Mouse (Mus musculus) myocyte (in vitro differentiated cells): ENCODE results near the gene Plau.

ENCODE experiments used
- CEBPB ChIP-seq: IDR thresholded peaks from 2 replicates; pipeline ENCODE4 v1.6.1; 2011; ENCODE audit warnings: mild to moderate bottlenecking, moderate library complexity; ENCODE audit not compliant: poor library complexity, insufficient read depth, severe bottlenecking
- E2F4 ChIP-seq: IDR thresholded peaks from one replicate; pipeline ENCODE4 v1.6.1; 2011; ENCODE audit warnings: mild to moderate bottlenecking, control low read depth, moderate library complexity; ENCODE audit not compliant: insufficient read depth
- MAX ChIP-seq: IDR thresholded peaks from one replicate; pipeline ENCODE4 v1.6.1; 2011; ENCODE audit warnings: low read depth, mild to moderate bottlenecking, control low read depth
- MYOD1 ChIP-seq, 3 experiments: IDR thresholded peaks; one replicate each; pipeline ENCODE4 v1.6.1; 2011; ENCODE audit warnings: control low read depth in 2 of 3, low read depth in 2 of 3, mild to moderate bottlenecking in 2 of 3, moderate library complexity in 1 of 3; ENCODE audit not compliant: insufficient read length in 2 of 3, control insufficient read depth in 1 of 3
- MYOG ChIP-seq, 3 experiments: IDR thresholded peaks; one replicate each; pipeline ENCODE4 v1.6.1; 2011; ENCODE audit warnings: control low read depth in 2 of 3, low read depth in 2 of 3, mild to moderate bottlenecking in 2 of 3; ENCODE audit not compliant: insufficient read length in 2 of 3, control insufficient read depth in 1 of 3, insufficient read depth in 1 of 3
- POLR2A ChIP-seq: IDR thresholded peaks from one replicate; pipeline ENCODE4 v1.6.1; 2011; ENCODE audit warnings: low read depth, mild to moderate bottlenecking, control low read depth, moderate library complexity; ENCODE audit not compliant: insufficient read length
- POLR2AphosphoS2 ChIP-seq: IDR thresholded peaks from one replicate; pipeline ENCODE4 v1.6.1; 2011; ENCODE audit warnings: low read depth, control low read depth; ENCODE audit not compliant: insufficient read length
- REST ChIP-seq: IDR thresholded peaks from one replicate; pipeline ENCODE4 v1.6.1; 2011; ENCODE audit warnings: mild to moderate bottlenecking, control low read depth, moderate library complexity; ENCODE audit not compliant: insufficient read depth, insufficient read length
- SRF ChIP-seq: IDR thresholded peaks from one replicate; pipeline ENCODE4 v1.6.1; 2011; ENCODE audit warnings: low read depth; ENCODE audit not compliant: control insufficient read depth, insufficient read length
- TCF12 ChIP-seq: IDR thresholded peaks from one replicate; pipeline ENCODE4 v1.6.1; 2011; ENCODE audit warnings: mild to moderate bottlenecking, control low read depth; ENCODE audit not compliant: poor library complexity, insufficient read depth, severe bottlenecking
- TCF3 ChIP-seq: IDR thresholded peaks from one replicate; pipeline ENCODE4 v1.6.1; 2011; ENCODE audit warnings: low read depth, control low read depth; ENCODE audit not compliant: insufficient read length
- USF1 ChIP-seq: IDR thresholded peaks from one replicate; pipeline ENCODE4 v1.6.1; 2011; ENCODE audit warnings: low read depth, mild to moderate bottlenecking, control low read depth, moderate library complexity

DNA sequence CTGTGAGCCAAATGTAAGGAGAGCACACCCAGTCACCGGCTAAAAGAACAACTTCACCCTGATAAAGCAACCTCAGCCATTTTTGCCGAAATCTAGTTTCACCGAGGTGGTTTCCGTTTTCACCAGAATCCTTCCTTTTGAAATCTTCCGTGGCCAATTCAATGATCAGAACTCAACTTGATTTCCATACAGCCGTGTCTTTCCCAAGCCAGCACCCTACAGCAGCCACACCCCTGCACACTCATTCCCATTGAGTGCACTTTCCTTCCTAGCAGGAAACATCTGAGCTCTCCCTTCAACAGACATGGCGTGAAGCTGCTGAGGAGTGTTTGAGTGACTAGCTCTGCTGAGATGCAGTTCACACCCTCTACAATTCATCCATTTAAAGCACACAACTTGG lies 9.8 kb downstream of the Plau start:
- TF ChIP-seq POLR2A (no peak), E2F4 (no peak), POLR2AphosphoS2 (no peak), TCF3 (no peak), MYOG (IDR thresholded peaks at IDR 0.05; ENCODE audit: control insufficient read depth in 1 of 3, insufficient read depth in 1 of 3, insufficient read length in 2 of 3, low read depth in 2 of 3) (no peak), MAX (no peak), REST (no peak), MYOD1 (IDR thresholded peaks at IDR 0.05; ENCODE audit: control insufficient read depth in 1 of 3, insufficient read length in 2 of 3, low read depth in 2 of 3) (no peak), CEBPB (no peak), TCF12 (no peak), SRF (no peak), USF1 (no peak)
